Mouse (Mus musculus) ovary, adult 2 months (tissue): ENCODE data around the gene Cks1b. TPM values are rescaled to one million over a fixed set of nuclear protein-coding genes. Genes with fewer than 3 reads are reported as not detected.

Experiments used
- polyA plus RNA-seq: library from polyadenylated mRNA; depleted of rRNA; stranded (reverse); fragments of >200 nt; gene quantifications from 2 replicates; pipeline ENCODE4 v1.2.3, GENCODE M21; 2012; rRNA removed

Gene Cks1b
- polyA plus RNA-seq: 40.3 and 61.0 TPM in 2 replicates

DNA sequence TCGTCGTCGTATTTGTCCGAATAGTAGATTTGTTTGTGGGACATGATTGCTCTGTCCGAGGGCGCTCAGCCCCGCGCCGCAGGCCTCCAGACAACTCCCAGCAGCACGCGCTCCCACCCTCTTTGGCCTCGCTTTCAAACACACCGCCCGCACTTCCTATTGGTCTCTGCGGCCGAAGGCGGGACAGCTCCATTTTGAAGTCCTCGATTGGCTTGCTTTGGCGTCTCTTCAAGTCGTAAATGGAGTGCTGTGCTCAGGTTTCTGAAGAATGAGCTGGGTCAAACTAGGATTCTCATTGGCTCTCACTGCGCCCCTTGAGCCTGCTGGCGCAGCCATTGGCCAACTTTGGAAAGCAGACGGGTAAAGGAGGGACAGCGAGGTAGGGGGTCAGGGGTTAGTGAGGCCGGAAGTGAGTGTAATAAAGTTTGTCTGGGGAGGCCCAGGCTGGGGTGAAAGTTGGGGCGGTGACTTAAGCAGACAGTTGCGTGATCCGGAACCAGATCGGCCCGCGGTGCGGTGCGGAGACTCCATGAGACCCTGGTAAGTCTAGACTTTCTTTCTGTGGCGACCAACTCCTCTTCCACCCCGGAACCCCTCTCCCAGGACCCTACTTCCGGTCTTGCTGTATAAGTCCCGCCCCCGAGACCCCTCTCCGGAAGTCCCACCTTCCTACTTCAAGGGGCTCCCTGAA lies at the start of gene Cks1b, which contains the start of gene Shc1:
Cks1b (minus strand) TSS at position 214 of the 691 bp plus-strand sequence.
Shc1 (plus strand) TSS at position 274 of the 691 bp plus-strand sequence.

DNA sequence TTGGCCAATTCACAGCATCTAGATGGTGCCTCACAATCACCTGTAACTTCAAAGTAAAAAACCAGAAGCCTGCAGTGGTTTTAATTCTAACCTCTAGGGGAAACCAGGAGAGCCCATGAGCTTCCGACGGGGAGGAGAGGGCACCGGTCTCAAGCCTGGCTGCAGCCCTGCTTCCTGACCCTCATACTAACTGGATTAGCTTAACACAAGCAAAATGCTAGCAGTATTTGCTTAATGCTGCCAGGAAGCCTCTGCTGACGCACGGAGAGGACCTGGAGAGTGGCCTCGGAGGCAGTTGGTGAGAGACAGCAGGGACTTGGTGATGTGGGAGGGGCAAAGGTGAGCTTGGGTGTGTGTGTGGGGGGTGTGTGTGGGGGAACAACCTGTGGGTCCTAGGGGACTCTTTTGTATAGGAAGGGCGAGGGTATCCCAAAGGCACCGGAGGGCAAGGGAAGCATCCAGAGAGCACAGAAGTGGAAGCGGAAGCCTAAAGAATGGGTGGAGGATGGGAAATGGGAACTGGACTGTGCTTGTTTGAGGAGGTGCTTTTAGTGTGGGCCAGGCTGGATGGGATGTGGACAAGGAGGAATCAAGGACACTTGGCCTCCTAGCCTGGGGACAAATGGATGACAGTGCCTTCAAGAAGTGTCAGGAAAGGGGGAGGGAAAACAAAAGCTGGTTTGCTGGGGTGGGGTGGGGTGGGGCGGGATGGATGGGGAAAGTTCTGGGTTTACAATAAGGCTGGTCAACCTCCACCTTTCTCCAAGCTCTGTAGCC lies 36.4 kb upstream of the Cks1b start, which contains the start of gene Pmvk:
Pmvk (plus strand) TSS at position 141 of the 777 bp plus-strand sequence.

DNA sequence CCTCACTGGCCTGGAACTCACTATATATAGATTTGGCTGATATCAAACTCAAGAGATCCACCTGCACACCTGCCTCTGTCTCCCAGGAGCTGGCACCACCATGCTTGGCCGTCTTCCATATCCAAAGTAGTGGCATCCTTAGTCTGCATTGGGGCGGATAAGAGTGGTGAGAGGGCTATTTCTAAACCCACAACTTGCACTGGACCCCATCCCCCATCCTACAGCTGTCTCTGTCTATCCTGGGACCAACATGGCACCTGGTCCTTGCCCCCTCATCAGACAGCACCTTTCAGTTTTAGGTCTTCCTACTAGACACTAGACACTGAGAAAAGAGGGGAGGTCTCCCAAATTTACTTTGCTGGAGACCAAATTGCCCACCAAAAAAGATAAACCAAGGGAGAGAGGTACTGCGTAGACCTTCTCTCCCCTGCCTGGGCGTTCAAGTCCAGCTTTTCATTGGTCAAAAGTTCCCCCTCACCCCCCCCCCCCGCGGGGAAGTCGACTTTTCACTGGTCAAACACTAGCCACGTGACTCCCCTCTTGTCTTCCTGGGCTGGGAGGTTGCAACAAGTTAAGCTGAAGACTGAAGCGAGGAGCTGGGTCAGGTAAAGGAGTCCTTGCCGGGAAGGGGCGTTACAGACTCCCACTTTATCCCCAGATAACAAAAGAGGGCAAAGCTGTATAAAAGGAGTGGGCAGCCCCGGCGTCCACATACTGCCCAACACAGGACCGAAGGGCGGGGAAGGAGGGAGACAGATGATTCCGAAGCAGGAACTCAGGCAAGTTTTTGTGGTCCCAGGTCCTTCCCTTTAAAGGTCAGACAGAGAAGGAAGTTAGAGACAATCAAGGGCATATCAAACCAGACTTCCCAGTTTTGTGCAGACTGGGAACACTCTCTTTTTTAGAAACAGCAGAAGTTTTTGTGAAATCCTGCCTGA lies 18.3 kb upstream of the Cks1b start, which contains the start of gene Pbxip1:
Pbxip1 (plus strand) TSS at position 531 of the 938 bp plus-strand sequence.

DNA sequence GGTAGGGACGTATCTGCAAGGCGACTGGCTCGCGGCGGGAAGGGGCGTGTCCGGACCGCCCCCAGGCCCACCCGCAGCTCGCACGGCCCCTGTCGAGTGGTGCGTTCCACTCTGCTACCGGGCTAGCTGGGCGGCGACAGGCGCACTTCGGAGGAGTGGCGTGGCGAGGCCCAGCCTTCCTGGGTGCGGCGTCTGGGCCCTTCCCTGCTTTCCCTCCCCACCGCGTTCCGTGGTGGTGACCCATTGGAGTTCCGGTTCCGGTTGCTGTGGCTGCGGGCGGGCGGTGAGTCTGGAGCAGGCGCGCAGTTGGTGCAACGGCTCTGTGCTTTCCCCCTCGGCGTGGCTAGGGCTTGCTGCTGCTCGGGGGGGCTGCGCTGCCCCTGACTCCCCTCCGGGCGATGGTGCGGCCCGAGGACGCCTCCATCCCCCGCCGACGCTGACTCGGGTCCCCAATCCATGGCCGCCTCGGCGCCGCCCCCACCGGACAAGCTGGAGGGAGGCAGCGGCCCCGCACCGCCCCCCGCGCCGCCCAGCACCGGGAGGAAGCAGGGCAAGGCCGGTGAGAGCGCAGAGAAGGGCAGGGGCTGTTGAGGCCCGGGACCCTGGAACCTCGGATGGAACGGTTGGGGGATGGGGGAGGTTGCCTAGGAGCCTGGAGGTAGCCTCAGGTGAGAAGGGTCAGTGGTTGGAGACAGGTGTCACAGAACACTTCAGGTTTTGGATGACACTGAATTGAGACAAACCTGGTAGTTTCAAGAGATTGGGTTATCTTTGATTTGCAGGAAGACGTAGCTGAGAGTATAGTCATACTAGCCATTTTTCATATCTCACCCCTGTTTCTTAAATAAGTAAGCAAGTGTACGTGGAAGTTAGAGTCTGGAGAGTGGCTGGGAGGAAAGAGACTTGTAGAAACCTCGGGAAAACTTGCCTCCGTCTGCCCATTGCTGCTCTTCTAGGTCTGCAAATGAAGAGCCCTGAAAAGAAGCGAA lies 12.3 kb upstream of the Cks1b start, which contains the start of gene Pygo2:
Pygo2 (plus strand) TSS at position 44 of the 989 bp plus-strand sequence.

DNA sequence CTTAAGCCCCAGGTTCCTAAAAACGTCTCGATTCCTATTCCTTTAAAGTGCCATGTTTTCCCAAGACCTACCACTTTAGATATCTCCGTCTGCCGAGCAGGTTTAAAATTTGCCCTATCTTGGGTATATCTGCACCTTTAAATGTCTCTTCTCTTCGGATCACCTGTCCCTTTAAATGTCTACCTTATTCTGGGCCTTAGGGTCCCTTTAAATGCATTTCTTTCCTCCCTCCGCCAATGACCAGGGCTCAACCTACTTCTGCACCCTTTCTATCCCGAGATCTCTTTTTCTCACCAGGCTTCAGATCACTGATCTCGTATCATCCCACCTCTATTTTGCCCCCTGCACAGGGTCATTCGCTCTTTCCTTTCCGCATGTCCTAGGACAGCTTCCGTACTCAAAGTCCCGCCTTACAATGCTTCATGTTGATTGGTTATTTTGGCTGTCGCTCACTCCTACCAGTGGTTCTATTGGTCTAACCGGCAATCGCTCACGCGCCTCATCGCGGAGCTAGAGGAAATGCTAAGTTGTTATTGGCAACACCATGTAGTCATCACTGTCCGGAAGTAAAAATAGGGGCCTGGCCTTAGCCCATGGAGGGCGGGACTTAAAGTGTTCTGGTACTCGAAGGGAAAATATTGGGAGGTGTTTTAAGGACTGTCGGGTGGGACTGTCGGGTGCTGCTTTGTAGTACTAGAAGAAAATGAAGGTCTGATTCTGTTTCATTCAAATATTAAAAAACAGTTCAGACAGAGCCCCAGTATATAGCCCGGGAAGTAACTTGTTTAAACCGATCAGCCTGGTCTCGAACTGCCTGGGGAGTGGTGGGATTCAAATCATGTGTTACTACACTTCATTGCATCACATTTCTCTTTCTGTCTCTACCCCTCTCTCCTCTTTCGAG lies 6.4 kb downstream of the Cks1b start, which contains the start of gene Flad1:
Flad1 (minus strand) TSS at position 381 of the 904 bp plus-strand sequence.

DNA sequence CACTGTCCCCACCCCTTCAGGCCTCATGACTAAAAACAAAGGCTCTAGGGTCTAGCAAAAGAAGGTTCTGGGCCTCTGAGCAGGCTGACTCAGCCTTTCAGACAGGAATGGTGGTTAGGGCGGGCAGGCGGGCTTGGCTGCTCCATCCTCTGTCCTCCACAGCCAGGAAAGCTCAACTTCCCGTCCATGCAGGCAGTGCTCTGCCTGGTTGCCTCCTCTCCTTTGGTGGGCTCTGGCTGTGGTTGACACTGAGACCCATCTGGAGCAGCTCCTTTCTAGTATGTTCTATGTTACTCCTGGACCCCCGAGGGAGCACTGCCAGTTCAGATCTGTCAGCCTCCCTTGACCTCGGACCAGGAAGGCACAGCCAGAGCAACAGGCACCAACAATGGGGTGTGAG lies 15.5 kb downstream of the Cks1b start, which contains the start of gene Lenep:
Lenep (minus strand) TSS at position 101 of the 400 bp plus-strand sequence.

DNA sequence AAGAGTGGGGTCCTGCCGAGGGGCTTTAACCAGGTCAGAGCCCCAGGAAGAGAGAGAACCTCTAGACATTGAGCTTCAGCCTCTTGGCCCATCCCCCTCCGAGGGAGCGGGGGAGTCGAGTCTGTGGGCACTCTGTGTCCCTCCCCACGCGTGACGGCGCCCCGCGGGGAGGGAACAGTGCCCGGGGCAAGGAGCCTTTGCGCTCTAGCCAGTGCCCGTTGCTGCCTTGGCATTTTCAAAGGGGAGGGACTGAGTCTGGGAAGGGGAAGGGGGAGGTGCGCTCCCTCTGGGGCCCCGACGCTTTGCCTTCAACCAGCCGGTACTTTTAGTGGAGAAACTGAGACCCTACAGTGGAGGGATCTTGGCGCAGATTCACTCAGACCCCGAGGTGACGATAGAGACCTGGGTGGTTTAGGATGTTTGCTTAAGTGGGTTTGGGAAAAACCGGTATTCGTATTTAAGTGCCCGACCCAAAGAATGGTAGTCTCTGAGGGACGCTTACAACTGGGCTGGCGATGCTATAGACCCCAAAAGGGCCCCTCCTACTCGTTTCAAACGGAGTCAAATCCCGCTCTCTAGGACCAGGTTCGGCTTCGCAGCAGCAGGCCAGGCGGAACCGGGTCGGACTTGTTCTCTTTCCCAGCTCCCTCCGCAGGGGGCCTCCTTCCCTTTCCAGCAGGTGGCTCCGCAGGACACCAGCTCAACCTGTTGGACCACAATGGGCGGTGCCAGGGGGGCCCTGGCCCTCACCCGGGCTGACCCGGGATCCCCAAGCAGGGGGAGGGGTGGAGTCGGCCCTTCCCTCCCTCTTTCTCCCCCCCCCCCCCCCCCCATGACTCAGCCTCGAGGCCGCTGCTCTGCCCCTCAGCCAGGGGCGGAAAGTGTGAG lies 23.9 kb downstream of the Cks1b start, which contains the start of gene Zbtb7b:
Zbtb7b (minus strand) TSS at position 771 of the 888 bp plus-strand sequence.

Other genes starting within 250 kb of the Cks1b start
- 154 and 183 TPM in 2 replicates for gene Scamp3, start 240.9 kb downstream of the Cks1b start, polyA plus RNA-seq
- gene Fam189b, start 235.2 kb downstream of the Cks1b start, polyA plus RNA-seq: 63.7 and 65.9 TPM in 2 replicates
- gene Gba, start 215.5 kb downstream of the Cks1b start, polyA plus RNA-seq: 61.5 and 89.3 TPM in 2 replicates
- gene Thbs3, start 203.2 kb downstream of the Cks1b start, polyA plus RNA-seq: 59.8 and 60.5 TPM in 2 replicates
- gene Mtx1, start 191.3 kb downstream of the Cks1b start, polyA plus RNA-seq: 229 and 256 TPM in 2 replicates
- gene Muc1, start 189.3 kb downstream of the Cks1b start, polyA plus RNA-seq: 16.1 and 33.4 TPM in 2 replicates
- gene Krtcap2, start 172.4 kb downstream of the Cks1b start, polyA plus RNA-seq: 267 and 351 TPM in 2 replicates
- 16.5 and 20.5 TPM in 2 replicates for gene Trim46, start 172.1 kb downstream of the Cks1b start, polyA plus RNA-seq
- gene Dpm3, start 159.0 kb downstream of the Cks1b start, polyA plus RNA-seq: 503 and 662 TPM in 2 replicates
- gene Slc50a1, start 147.8 kb downstream of the Cks1b start, polyA plus RNA-seq: 203 and 215 TPM in 2 replicates
- gene Efna1, start 137.2 kb downstream of the Cks1b start, polyA plus RNA-seq: 43.0 and 48.2 TPM in 2 replicates
- gene Efna3, start 95.4 kb downstream of the Cks1b start, polyA plus RNA-seq: 1.9 and 5.0 TPM in 2 replicates
- 36.4 and 44.7 TPM in 2 replicates for gene Efna4, start 80.4 kb downstream of the Cks1b start, polyA plus RNA-seq
- gene Adam15, start 68.4 kb downstream of the Cks1b start, polyA plus RNA-seq: 179 and 187 TPM in 2 replicates
- gene Dcst2, start 56.4 kb downstream of the Cks1b start, polyA plus RNA-seq: 0.23 and 0.62 TPM in 2 replicates
- gene Dcst1, start 53.1 kb downstream of the Cks1b start, polyA plus RNA-seq: 0.30 and 0.32 TPM in 2 replicates
- gene Zbtb7b, start 23.6 kb downstream of the Cks1b start, polyA plus RNA-seq: 68.2 and 77.9 TPM in 2 replicates
- 2.0 TPM in 1 of 2 replicates, not detected in the other for gene Lenep, start 15.6 kb downstream of the Cks1b start, polyA plus RNA-seq
- gene Flad1, start 6.5 kb downstream of the Cks1b start, polyA plus RNA-seq: 34.7 and 49.3 TPM in 2 replicates
- 116 and 134 TPM in 2 replicates for gene Shc1, start 60 bp upstream of the Cks1b start, polyA plus RNA-seq
- 179 and 285 TPM in 2 replicates for gene Pygo2, start 11.8 kb upstream of the Cks1b start, polyA plus RNA-seq
- gene Pbxip1, start 18.3 kb upstream of the Cks1b start, polyA plus RNA-seq: 80.0 and 83.8 TPM in 2 replicates
- gene Pmvk, start 36.2 kb upstream of the Cks1b start, polyA plus RNA-seq: 17.7 and 21.3 TPM in 2 replicates
- gene Kcnn3, start 101.8 kb upstream of the Cks1b start, polyA plus RNA-seq: 8.1 and 8.4 TPM in 2 replicates